Mouse (Mus musculus): ENCODE data around the gene Dnajc14. TPM values are rescaled to one million over a fixed set of nuclear protein-coding genes. Genes with fewer than 3 reads are reported as not detected.

Gene Dnajc14
- total RNA-seq (2021) = 60.0 and 60.9 TPM in 2 replicates
- long read RNA-seq, experiment 1, full-length matches to known transcripts = 134 of 148 reads
- long read RNA-seq, experiment 1, partial matches to known transcripts = 7 of 148 reads
- long read RNA-seq, experiment 1, other reads (novel, unspliced or antisense) = 7 of 148 reads
- long read RNA-seq, experiment 2, full-length matches to known transcripts = 76 of 91 reads
- long read RNA-seq, experiment 2, partial matches to known transcripts = 10 of 91 reads
- long read RNA-seq, experiment 2, other reads (novel, unspliced or antisense) = 5 of 91 reads

DNA sequence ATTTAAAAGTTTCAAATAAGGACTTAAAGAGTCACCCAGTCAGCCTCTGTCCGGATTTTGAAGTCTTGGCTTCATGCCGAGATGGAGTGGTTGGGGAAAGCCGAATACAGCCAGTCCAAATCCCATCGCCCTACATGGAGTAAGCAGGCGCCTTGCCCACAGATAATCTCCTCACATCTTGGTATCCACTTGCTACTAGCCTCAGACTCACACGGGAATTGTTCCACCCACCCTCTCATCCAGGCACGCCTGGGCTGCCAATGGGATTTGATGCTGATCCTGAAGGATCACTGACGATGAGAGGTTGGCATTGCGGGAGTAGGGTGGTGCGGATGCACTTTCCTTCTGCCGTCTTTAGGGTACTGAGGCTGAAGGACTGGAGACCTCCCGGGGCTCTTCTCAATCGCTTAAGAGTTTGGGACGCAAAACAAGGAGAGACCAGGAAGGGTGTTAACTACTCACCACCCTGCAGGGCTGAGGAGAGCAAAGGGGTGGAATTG lies at the start of gene Dnajc14:
Gene Dnajc14 (plus strand): TSS at position 292 of the 500 bp plus-strand sequence.
- peak; percentile 70 for DNase-seq

DNA sequence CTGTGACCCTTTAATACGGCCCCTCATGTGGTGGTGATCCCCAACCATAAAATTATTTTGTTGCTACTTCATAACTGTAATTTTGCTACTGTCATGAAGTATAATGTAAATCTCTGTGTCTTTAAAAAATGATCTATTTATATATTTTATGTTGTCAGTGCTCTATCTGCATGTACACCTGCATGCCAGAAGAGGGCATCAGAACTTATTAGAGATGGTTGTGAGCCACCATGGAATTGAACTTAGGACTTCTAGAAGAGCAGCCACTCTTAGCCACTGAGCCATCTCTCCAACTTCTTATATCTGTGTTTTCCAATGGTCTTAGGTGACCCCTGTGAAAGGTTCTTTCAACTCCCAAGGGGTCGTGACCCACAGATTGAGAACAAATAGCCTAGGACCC lies 31.0 kb upstream of the Dnajc14 start:
- no peak for DNase-seq

DNA sequence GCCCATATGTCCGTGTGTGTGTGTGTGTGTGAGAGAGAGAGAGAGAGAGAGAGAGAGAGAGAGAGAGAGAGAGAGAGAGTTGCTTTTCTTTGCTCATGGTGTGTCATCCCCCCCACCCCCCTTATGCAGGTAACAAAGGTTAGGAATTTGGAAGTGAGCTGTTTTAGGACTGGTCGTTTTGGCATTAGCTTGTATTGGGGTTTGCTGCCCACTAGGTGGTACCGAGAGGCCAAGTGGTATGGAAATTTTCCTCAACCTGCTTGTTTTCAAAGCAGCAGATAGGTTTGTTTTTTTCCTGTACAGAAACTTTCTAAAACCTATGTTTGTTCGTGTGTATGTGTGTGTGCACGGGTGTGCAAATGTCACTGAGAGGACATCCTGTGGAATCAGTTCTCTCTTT lies 30.2 kb upstream of the Dnajc14 start:
- DNase-seq = no peak

DNA sequence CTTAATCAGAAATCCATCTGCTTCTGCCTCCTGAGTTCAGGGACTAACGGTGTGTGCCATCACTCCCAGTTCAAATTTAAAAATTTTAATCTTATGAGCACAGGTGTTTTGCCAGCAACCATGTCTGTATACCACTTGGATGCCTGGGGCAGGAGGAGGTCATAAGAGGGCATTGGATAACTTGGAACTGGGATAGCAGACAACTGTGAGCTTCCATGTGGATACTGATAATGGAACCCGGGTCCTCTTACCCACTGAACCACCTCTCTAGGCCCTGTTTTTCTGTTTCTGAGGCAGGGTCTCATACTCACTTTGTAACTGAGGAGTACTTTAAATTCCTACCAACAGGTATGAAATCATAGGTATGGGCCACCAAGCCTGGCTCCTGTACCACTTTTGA lies 25.4 kb upstream of the Dnajc14 start:
- DNase-seq = no peak

DNA sequence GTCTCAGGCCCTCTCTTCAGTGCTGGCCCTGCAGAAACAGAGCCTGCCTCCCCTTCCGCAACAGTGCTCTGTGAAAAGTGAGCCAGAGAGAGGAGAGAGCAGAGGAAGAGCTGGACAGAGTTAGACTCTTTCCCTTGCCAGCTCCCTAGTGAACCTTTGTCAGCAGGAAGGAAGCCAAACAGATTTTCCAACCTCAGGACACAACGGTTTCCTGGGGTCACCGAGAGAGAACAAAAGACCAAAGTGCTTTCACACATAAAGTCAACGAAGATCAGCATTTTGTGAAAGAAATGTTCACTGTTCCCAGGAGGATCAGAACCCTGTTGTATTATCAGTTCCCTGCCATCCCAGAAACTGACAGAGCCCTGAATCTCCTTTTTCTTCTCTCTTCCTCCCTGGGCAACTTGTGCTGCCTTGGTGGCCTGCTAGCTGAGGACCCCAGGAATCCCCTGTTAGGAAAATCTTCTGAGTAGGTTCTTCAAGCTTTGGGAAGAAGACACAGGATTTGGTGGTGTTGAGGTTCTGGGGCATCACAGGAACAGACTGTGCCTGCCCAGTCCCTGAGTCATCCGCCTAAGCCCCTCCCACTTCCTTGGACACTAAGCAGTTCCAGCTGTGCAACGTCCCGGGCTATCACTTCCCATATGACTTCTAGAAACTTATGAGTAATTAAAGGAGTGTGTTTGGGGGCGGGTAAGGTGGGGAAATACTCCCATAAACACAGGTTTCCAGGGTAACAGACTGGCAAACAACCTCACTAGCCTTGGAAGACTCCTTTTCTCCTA lies 24.7 kb upstream of the Dnajc14 start:
- DNase-seq = peak; percentile 87

DNA sequence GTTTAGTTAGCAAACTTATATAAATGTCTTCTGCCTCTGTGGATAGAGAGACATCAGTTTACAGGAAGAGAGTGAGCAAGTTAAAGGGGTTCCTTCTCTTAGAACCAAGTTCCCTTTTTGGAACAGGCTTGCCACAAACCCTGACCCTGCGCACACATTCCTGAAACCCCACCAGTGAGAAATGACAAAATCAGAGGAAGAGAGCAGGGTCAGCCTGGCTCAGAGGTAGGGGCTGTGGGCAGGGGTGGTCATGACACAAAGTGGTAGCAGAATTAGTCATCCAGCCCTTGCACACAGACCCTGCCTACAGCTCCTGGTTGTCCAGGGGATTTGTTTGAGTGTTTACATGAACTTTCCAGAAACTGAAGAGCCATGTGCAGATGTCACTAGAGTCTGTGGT lies 23.7 kb upstream of the Dnajc14 start:
- no peak for DNase-seq

DNA sequence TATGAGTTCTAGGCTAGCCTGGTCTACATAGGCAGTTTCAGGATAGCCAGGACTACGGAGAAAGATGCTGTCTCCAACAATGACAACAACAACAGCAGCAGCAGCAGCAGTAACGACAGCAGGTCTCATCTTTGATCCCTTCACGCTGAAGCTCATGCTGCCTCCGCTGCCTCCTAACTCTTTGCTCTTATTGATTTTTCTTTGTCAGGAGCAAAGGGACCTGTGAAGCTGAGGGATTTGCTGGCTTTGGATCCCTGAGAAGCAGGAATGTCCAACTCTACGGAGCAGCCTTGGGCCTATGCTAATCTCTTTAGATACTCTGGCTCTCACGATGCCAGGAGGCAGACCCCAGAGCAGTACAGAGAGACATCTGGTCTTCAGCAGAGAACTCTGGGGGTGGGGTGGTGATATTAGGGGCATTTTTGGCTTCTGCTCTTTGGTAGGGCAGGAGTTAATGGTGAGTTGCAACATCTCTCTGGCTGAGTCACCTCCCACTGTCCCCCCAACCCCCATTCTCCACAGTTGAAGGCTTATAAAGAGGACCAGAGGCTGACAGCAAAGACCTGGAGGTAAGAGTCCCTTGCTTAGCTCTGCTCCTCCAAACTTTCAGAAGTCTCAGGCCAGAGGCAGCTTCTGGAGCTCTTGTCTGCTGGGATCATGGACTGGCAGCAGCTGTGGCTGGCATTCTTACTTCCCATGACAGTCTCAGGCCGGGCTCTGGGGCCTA lies 13.3 kb upstream of the Dnajc14 start, which contains the start of gene Mmp19:
Gene Mmp19 (plus strand): TSS at position 513 of the 727 bp plus-strand sequence.
- DNase-seq = peak; percentile 74

DNA sequence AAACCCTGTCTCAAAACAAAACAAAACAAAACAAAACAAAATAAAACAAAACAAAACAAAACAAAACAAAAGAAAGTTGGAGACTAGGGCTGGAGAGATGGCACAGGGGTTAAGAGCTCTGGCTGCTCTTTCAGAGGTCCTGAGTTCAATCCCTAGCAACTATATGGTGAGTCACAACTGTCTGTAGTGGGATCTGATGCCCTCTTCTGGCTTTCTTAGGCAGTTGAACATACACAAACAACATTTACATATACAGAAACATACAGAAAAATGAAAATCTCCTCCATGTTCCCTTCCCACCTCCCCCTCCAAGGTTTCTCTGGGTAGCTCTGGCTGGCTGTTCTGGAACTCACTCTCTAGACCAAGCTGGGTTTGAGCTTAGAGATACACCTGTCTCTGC lies 11.8 kb upstream of the Dnajc14 start:
- DNase-seq = no peak

DNA sequence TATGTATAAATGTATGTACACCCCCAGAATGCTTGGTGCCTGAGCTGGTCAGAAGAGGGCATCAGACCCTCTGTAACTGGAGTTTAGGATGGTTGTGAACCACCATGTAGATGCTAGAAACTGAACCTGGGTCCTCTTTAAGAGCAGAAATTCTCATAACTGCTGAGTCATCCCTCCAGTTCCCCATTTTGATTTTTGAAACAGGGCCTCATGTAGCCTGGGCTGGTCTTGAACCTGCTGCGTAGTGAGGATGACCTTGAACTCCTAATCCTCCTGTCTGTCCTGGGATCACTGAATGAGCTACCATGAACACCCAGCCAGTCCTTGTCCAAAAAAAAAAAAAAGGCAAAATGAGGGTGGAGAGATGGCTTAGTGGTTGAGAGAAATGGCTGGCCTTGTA lies 10.6 kb upstream of the Dnajc14 start:
- no peak for DNase-seq

DNA sequence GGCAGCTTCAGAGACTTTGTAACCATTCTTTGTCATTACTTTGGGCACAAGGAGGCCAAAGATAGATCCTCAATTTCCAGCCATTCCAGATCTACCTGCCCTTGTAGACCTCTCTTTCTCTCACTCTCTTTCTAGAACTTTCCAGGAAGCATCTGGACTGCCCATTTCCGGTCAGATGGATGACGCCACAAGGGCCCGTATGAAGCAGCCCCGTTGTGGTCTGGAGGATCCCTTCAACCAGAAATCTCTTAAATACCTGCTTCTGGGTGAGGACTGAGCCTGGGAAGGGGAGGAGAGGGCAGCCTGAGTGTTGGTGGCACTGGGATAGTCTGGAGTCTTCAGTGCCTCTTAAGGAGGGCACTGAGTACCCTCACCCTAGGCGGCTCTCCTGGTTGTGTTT lies 9.5 kb upstream of the Dnajc14 start:
- no peak for DNase-seq

DNA sequence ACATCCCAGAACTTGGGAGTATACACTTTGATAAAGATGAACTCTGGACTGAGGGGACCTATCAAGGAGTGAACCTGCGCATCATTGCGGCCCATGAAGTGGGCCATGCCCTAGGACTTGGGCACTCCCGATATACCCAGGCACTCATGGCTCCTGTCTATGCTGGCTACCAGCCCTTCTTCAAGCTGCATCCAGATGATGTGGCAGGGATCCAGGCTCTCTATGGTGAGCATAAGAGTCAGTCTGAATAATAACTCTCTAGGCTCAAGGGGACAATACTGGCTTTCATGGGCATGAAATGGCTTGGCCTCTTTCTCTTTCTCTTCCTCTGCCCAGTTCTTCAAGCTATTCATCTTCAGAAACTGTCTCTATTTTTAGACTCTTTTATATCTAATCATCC lies 8.3 kb upstream of the Dnajc14 start:
- no peak for DNase-seq

DNA sequence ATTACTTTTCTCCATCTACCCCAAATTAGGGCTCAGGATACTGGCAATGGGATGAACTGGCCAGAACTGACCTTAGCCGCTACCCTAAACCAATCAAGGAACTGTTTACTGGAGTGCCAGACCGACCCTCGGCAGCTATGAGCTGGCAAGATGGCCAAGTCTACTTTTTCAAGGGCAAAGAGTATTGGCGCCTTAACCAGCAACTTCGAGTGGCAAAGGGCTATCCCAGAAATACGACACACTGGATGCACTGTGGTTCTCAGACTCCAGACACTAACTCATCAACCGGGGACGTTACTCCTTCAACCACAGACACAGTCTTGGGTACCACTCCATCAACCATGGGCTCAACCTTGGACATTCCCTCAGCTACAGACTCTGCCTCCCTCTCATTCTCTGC lies 5.2 kb upstream of the Dnajc14 start:
- DNase-seq = no peak

DNA sequence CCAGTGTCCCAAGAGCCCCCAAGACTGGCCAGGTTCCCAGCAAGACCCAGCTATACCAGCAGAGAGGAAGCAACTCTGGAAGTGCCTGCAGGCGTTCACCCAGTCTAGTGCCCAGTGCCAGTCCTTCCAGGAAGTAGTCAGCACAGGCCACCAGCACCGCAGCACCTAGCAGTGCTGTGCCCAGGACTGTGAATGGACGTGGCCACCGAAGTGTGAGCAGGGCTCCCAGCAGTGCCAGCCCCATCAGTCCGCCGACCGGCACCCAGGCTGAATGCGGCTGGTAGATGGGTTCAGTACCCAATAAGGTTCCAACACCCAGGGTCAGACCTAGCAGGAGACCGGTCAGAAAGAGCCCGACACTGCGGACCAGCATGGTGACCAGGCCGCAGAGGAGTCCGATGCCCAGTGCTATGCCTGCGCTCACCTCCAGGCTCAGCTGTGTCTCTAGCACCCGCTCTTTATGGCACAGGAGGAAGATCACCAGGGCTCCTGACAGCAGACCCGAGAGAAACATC lies 1.8 kb upstream of the Dnajc14 start:
- no peak for DNase-seq

DNA sequence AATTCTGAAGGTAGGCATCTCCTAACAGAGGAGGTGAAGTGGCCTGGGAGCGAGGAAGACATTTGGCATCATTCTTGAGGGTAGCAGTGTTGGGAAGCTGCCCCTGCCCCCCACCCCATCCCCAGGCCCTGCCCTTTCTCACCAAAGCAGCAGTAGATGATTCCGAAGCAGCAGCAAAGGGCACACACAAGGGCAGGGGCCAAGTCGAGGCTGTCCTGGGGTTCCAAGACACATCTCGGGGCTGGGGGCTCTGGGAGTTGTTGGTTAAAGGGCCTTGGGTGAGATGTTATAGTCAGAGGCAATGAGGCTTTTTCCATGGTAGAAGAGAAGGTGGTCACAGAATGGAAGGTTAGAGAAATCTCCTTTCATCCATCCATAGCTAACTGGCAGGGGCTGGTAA lies 906 bp upstream of the Dnajc14 start:
- DNase-seq = no peak

DNA sequence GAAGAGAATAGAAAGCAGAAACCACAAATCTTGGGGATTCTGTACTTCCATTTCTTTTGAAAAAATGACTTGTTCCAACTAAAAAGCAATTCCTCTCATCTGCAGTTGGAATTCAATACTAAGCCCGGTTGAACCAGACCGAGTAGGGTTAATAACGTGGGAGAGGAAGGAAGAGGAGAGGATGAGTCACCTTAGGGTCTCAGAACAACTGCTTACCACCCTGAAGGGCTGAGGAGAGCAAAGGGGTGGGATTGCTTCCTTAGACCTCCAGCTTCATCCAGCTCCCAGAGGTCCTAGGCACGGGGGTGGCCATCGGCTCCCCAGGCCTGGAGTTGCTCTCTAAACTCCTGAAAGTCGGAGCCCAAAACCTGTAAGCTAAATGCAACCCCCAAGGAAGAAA lies 501 bp upstream of the Dnajc14 start:
- DNase-seq = no peak

DNA sequence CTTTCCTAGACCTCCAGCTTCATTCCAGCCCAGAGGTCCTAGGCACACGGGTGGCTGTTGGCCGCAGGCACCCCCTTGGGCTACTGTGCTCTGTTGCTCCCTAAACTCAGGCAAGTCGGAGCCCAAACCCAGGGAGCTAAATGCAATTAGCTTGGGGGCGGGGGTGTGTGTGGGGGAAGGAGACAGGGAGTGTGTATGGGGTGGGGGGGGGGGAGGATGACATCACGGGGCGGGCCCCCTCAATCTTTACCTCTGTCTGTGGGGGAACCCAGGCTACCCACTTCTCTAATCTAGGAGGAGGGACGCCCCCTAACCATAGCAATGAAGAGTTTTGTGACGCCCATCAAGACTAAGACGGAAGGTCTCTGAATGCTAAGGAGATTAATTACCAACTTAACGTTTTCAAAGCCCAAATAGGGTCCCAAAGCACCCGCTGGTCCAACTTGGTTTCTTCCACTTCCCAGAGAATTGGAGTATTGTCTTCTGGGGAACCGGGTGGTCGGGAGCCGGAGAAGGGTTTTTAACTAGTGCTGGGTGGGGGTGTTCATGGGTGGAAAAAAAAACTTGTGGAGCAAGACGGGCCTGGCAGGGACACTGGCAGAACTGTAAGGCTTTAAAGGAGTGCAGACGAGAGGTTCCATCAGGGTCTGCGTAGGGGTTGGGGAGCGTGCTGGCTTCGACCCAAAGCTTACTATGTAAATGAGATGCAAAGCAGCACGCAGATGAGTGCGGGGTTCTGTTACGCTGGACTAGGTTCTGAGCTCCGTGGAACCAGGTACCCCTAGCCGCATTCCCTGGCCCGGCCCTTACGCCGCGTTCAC lies 619 bp downstream of the Dnajc14 start, which contains the start of gene Tmem198b:
Gene Tmem198b (minus strand): TSS at position 100 of the 821 bp plus-strand sequence.
- DNase-seq = peak; percentile 79

DNA sequence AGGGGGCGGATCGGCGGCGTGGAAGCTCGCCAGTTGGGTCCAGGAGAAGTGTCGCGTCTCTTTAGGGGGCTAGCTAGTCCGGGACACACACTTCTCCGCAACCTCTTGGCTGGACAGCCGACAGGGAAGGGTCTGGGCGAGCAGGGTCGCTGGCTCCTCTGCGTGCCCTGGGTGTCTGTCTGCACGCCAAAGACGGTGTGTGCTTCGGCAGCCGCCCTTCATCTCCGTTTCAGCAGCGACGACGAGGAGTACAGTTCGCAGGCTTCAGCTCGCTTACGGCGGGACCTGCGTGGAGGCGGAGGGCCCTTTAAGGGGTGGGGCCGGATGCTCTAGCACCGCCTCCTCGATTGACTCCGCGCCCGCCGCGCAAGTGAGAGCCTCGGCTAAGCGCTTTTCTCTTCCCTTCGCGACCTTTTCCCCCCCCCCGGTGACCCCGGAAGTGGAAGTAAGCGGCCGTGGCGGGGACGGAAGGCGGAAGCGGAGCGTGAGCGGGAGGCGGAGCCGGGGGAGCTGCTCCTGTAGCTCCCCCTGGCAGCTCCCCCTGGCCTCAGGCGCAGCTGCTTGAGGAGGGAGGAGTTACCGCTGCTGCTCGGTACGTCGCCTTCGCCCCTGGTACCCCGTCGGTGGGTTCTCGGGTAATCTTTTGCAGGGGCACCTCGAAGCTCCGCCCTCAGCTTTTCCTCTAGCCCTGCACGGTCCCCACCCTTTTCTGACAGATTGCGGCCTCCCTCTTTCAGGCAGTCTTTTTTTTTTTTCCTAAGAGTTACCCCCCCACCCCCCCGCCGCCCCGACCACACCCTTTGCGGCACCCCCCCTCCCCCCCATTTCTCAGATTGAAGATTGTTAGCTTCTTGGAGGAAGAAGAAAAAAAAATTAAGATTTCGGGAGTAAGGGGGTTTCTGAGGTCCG lies 1.5 kb downstream of the Dnajc14 start:
- DNase-seq = peak; percentile 99

DNA sequence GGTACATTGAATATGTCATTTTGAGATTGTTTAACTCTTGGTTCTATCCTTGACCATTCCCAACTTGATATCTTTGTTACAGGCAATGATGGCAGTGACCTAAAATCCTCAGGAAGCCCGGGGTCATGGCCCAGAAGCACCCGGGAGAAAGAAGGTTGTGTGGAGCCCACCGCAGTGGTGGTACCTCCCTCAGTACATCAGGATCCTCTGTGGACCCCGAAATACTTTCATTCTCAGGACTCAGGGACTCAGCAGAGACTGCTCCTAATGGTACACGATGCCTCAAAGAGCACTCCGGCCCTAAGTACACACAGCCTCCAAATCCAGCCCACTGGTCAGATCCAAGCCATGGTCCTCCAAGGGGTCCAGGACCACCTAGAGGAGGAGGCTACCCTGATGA lies 2.2 kb downstream of the Dnajc14 start:
- no peak for DNase-seq

DNA sequence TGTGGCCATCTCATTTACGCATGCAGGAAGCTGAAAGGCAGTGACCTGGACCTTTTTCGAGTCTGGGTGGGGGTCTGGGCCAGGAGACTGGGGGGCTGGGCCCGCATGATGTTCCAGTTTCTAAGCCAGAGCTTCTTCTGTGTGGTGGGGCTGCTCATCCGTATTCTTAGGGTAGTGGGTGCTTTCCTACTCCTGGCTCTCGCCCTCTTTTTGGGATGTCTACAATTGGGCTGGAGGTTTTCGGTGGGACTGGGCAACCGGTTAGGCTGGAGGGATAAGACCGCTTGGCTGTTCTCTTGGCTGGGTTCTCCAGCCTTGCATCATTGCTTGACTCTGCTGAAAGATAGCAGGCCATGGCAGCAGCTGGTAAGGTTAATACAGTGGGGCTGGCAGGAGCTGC lies 3.2 kb downstream of the Dnajc14 start:
- DNase-seq = no peak

DNA sequence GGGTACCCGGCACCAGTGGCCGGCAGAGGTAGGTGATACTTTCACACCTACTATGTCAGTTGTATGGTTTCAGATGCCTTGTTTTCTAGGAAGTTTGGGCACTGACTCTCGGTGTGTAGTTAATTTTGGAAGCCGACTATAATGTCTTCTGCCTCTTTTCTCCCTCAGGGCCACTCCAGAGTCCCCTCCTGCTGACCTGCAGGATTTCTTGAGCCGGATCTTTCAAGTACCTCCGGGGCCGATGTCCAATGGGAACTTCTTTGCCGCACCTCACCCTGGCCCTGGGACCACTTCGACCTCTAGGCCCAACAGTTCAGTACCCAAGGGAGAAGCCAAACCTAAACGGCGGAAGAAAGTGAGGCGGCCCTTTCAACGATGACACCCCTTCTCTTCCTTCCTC lies 13.2 kb downstream of the Dnajc14 start, which contains the start of gene Sarnp:
Gene Sarnp (plus strand): TSS at position 301 of the 400 bp plus-strand sequence.
- DNase-seq = no peak

Data from adrenal gland, postnatal 14 days (tissue).